ENCODE assay signal across 8 mouse cellular contexts in genomic region chr8:108885450-108885849, GRCm38 (mm10).
DNase-seq lines count a peak whose midpoint lies in the region; ATAC-seq and TF ChIP-seq lines count a peak whose summit lies in the region.

No protein-coding gene starts in this region.

- no peak overlapping the region for H3K9ac ChIP-seq in lung, embryonic 15.5 days
- H3K9ac ChIP-seq in stomach, embryonic 16.5 days (ENCODE audit: low read length), result peak overlapping the region; percentile 43

- no peak for TF ChIP-seq POLR2A in cerebellum, adult 2 months (IDR thresholded peaks at IDR 0.05; ENCODE audit: borderline replicate concordance, insufficient read depth, low read length)

- H3K9me3 ChIP-seq in hindbrain, embryonic 10.5 days, result no peaks in the 10 kb centered on the region
- H3K9me3 ChIP-seq in lung, embryonic 15.5 days, result no peaks in the 10 kb centered on the region
- no peaks in the 10 kb centered on the region for H3K9me3 ChIP-seq in stomach, embryonic 16.5 days (replicated peaks; ENCODE audit: control insufficient read depth, low read length)

- WGBS in cerebellum, adult 2 months, result 4% methylated on average over 14 of the region's 14 CpGs
- 63% methylated on average over 14 of the region's 14 CpGs for WGBS in hindbrain, embryonic 10.5 days
- WGBS in lung, embryonic 15.5 days, result 58% methylated on average over 14 of the region's 14 CpGs
- 51% methylated on average over 14 of the region's 14 CpGs for WGBS in stomach, embryonic 16.5 days

- peak; percentile 93 for DNase-seq in Muller cell, postnatal 12 days (ENCODE audit: inconsistent ontology term)
- DNase-seq in cerebellum, adult 2 months, result peak; percentile 84 to 91
- DNase-seq in hindbrain, embryonic 10.5 days (ENCODE audit: low spot score), result no peak
- no peak for DNase-seq in right cerebral cortex, adult 2 months (ENCODE audit: low spot score in 2 of 2)
- DNase-seq in left cerebral cortex, adult 8-10 months (ENCODE audit: low spot score in 2 of 2), result no peak

- H3K4me2 ChIP-seq in lung, embryonic 15.5 days, result no peak overlapping the region
- H3K4me2 ChIP-seq in stomach, embryonic 16.5 days (ENCODE audit: low read depth, low read length), result no peak overlapping the region

- no peak overlapping the region for H3K27ac ChIP-seq in cerebellum, adult 2 months (ENCODE audit: insufficient read depth, low read length)
- H3K27ac ChIP-seq in hindbrain, embryonic 10.5 days, result peak overlapping the region; percentile 82
- peak overlapping the region; percentile 76 for H3K27ac ChIP-seq in lung, embryonic 15.5 days
- peak overlapping the region; percentile 86 for H3K27ac ChIP-seq in stomach, embryonic 16.5 days (ENCODE audit: low read length)

- ATAC-seq in lung, embryonic 15.5 days (ENCODE audit: borderline replicate concordance, extremely low read depth, low FRiP score, low TSS enrichment), result peak; percentile 41; the same call in 1 of the 2 replicates
- ATAC-seq in stomach, embryonic 16.5 days (ENCODE audit: insufficient read depth, low FRiP score), result peak; percentile 34; the same call in 1 of the 2 replicates
- ATAC-seq in granulocyte monocyte progenitor cell, adult 5-6 weeks (replicated peaks; ENCODE audit: poor library complexity, severe bottlenecking), result no peak

- no peak for TF ChIP-seq CTCF in cerebellum, adult 2 months (IDR thresholded peaks at IDR 0.05; ENCODE audit: borderline replicate concordance, insufficient read depth, low read depth, low read length)

- no peak overlapping the region for H3K4me3 ChIP-seq in cerebellum, adult 2 months (replicated peaks; ENCODE audit: insufficient read depth, low read depth, low read length)
- no peak overlapping the region for H3K4me3 ChIP-seq in hindbrain, embryonic 10.5 days
- H3K4me3 ChIP-seq in lung, embryonic 15.5 days, result no peak overlapping the region
- no peak overlapping the region for H3K4me3 ChIP-seq in stomach, embryonic 16.5 days (replicated peaks; ENCODE audit: low read length)

- 0 out of 2 replicates have a peak, but pooled peaks cover 6% of the 10 kb centered on the region for H3K36me3 ChIP-seq in hindbrain, embryonic 10.5 days
- no peaks in the 10 kb centered on the region for H3K36me3 ChIP-seq in lung, embryonic 15.5 days
- no peaks in the 10 kb centered on the region for H3K36me3 ChIP-seq in stomach, embryonic 16.5 days (ENCODE audit: control insufficient read depth, insufficient read depth, low read length)

- H3K4me1 ChIP-seq in cerebellum, adult 2 months (ENCODE audit: control insufficient read depth, insufficient read depth, low read length), result peaks cover 3% of the 10 kb centered on the region
- peaks cover 77% of the 10 kb centered on the region for H3K4me1 ChIP-seq in hindbrain, embryonic 10.5 days (replicated peaks)
- peaks cover 39% of the 10 kb centered on the region for H3K4me1 ChIP-seq in lung, embryonic 15.5 days
- H3K4me1 ChIP-seq in stomach, embryonic 16.5 days (ENCODE audit: control insufficient read depth, insufficient read depth, low read length), result peaks cover 28% of the 10 kb centered on the region

- H3K27me3 ChIP-seq in cerebellum, adult 2 months (ENCODE audit: control insufficient read depth, insufficient read depth, low read length), result no peaks in the 10 kb centered on the region
- no peaks in the 10 kb centered on the region; the same call in 1 of the 2 replicates for H3K27me3 ChIP-seq in hindbrain, embryonic 10.5 days (ENCODE audit: insufficient read depth, poor library complexity, severe bottlenecking)
- H3K27me3 ChIP-seq in lung, embryonic 15.5 days, result no peaks in the 10 kb centered on the region
- H3K27me3 ChIP-seq in stomach, embryonic 16.5 days (ENCODE audit: control insufficient read depth, insufficient read depth, low read length), result no peaks in the 10 kb centered on the region

Comparison
In these comparisons a context has a peak if more than half of its experiments do, and no peak if none do; other contexts are left out.
1. DNase-seq: peak in Muller cell, postnatal 12 days (single experiment) and cerebellum, adult 2 months (2 of 2); none in hindbrain, embryonic 10.5 days (single experiment), right cerebral cortex, adult 2 months (0 of 2) and left cerebral cortex, adult 8-10 months (0 of 2).